Mouse (Mus musculus) large intestine, adult 2 months (tissue): ENCODE results near the gene Tshz2. TPM values are rescaled to one million over a fixed set of nuclear protein-coding genes. Genes with fewer than 3 reads are reported as not detected.

Source experiments
- DNase-seq: peaks from one replicate; pipeline ENCODE4 v3.0.0-alpha.2; 2012; ENCODE audit warnings: low read depth, low spot score
- WGBS: fragments of 180-500 bp; shearing (Covaris S2); methylation state at CpG from one replicate; pipeline ENCODE4 v1.1.7; 2018; 5-methylcytosine and 5-hydroxymethylcytosine counted together
- polyA plus RNA-seq: library from polyadenylated mRNA; depleted of rRNA; stranded (reverse); fragments of >200 nt; gene quantifications from 2 replicates; pipeline ENCODE4 v1.2.3, GENCODE M21; 2012

Tshz2 gene
- polyA plus RNA-seq, 1 experiment: 5.9 TPM

GRCm38 (mm10) chr2:169686697-169687430, 54.1 kb downstream of the Tshz2 start:
- DNase-seq: no peak
- WGBS: 63% methylated on average over 12 of the region's 12 CpGs

- DNase-seq: no peak
- 55% methylated on average over 2 of the region's 2 CpGs for WGBS
These were observed 57.2 kb downstream of the Tshz2 start for GRCm38 (mm10) chr2:169690054-169690453.

GRCm38 (mm10) chr2:169694494-169694893, 61.7 kb downstream of the Tshz2 start:
- no peak for DNase-seq
- WGBS: 83% methylated on average over 9 of the region's 9 CpGs

GRCm38 (mm10) chr2:169695025-169695424, 62.2 kb downstream of the Tshz2 start:
- WGBS: 26% methylated on average over 9 of the region's 9 CpGs
- DNase-seq: peak; percentile 64

GRCm38 (mm10) chr2:169699141-169699540, 66.3 kb downstream of the Tshz2 start:
- WGBS: 78% methylated on average over 5 of the region's 5 CpGs

GRCm38 (mm10) chr2:169699862-169700511, 67.2 kb downstream of the Tshz2 start:
- 64% methylated on average over 7 of the region's 7 CpGs for WGBS

More at GRCm38 (mm10) chr2:169699141-169699540, 66.3 kb downstream of the Tshz2 start:
- DNase-seq: no peak

GRCm38 (mm10) chr2:169702725-169703486, 70.1 kb downstream of the Tshz2 start:
- DNase-seq: no peak
- 77% methylated on average over 15 of the region's 15 CpGs for WGBS

More at GRCm38 (mm10) chr2:169699862-169700511, 67.2 kb downstream of the Tshz2 start:
- DNase-seq: no peak

- DNase-seq: no peak
- 82% methylated on average over 18 of the region's 18 CpGs for WGBS
These were observed 89.0 kb downstream of the Tshz2 start for GRCm38 (mm10) chr2:169721793-169722326.

GRCm38 (mm10) chr2:169722341-169722740, 89.5 kb downstream of the Tshz2 start:
- DNase-seq: no peak
- 77% methylated on average over 6 of the region's 6 CpGs for WGBS

- DNase-seq: no peak
- WGBS: 30% methylated on average over 24 of the region's 24 CpGs
These were observed 91.0 kb downstream of the Tshz2 start for GRCm38 (mm10) chr2:169723645-169724462.

GRCm38 (mm10) chr2:169728651-169729280, 96.0 kb downstream of the Tshz2 start:
- no peak for DNase-seq

GRCm38 (mm10) chr2:169730551-169730996, 97.8 kb downstream of the Tshz2 start:
- no peak for DNase-seq
- 60% methylated on average over 7 of the region's 7 CpGs for WGBS

More at GRCm38 (mm10) chr2:169728651-169729280, 96.0 kb downstream of the Tshz2 start:
- WGBS: 73% methylated on average over 16 of the region's 16 CpGs

GRCm38 (mm10) chr2:169734053-169734452, 101.2 kb downstream of the Tshz2 start:
- no peak for DNase-seq
- 79% methylated on average over 7 of the region's 7 CpGs for WGBS

GRCm38 (mm10) chr2:169735475-169736406, 102.9 kb downstream of the Tshz2 start:
- WGBS: 76% methylated on average over 26 of the region's 26 CpGs
- no peak for DNase-seq

GRCm38 (mm10) chr2:169740996-169741395, 108.2 kb downstream of the Tshz2 start:
- DNase-seq: no peak
- WGBS: 29% methylated on average over 10 of the region's 10 CpGs

GRCm38 (mm10) chr2:169742791-169743190, 110.0 kb downstream of the Tshz2 start:
- DNase-seq: no peak
- 22% methylated on average over 2 of the region's 2 CpGs for WGBS

- no peak for DNase-seq
- WGBS: 67% methylated on average over 6 of the region's 6 CpGs
These were observed 110.5 kb downstream of the Tshz2 start for GRCm38 (mm10) chr2:169743294-169743693.

- no peak for DNase-seq
- 23% methylated on average over 4 of the region's 4 CpGs for WGBS
These were observed 111.1 kb downstream of the Tshz2 start for GRCm38 (mm10) chr2:169743910-169744309.
